Mouse (Mus musculus): ENCODE measurements at regions not wholly inside any gene's neighbourhood (a gene's known extent, or its start where the extent isn't known, plus 50 kb on each side); places are given as distances from the start of the nearest gene placed in this dataset.
A peak's percentile ranks its signal among the peaks of the same experiment; 100 is the strongest.

DNA sequence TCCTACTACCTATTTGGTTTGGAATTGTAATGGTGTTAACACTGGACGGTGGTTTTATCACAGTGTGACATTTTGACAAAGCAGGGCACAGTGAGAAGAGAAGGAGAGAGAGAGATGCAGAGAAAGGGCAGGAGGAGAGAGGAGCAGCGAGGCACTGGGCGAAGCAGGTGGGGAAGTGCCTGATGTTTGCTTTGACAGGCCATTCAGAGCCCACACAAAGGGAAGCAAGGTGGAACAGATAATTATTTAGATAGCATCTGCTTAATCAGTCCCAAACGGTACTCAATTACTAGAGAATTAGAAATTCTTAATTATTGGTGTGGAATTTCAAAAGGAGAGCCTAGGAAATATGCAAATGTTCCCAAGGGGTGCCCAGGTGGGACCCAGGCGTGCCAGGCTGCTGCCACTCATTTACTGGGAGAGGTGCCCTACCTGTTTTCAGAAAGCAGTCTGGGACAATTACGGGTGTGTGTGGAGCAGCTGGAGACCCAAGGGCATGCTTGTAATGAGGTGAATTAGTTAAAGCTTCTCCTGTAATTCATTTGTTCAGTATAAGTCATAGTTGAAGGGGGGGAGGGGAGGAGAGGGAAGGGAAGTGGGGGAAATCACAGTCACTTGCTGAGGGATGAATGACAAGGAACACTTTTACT, 86.9 kb downstream of the Thnsl2 start:
- WGBS, result 40% methylated on average over 6 of the region's 6 CpGs
- Histone ChIP-seq H3K36me3 (no peaks in the 10 kb centered on the region), H3K9ac (no peak overlapping the region), H3K27me3 (no peaks in the 10 kb centered on the region), H3K4me3 (no peak overlapping the region), H3K9me3 (no peaks in the 10 kb centered on the region), H3K4me2 (no peak overlapping the region), H3K4me1 (0 out of 2 replicates have a peak, but pooled peaks cover 5% of the 10 kb centered on the region), H3K27ac (no peak overlapping the region)
- no peak for ATAC-seq (ENCODE audit: insufficient number of reproducible peaks, low FRiP score, low TSS enrichment, low read depth)

DNA sequence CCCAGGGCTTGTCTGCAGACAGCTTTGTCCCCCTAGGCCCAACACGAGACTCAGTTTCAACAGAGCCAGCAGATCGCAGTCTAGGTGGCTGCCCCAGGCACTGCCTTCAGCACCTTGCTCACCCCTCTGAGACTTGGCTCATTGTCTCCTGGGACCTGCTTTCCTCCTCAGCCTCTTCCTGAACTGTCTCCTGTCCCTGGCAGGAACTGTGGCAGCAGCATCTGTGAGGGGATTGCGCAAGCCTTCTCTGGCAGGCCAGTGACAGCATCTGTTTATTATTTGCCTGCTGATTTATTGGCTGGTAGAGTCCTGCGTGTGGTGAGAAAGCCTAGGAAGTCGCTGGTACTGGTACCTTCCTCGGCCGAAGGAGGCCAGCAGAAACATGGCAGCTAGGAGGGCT, 84.1 kb downstream of the Thnsl2 start:
- Histone ChIP-seq H3K27me3 (no peaks in the 10 kb centered on the region), H3K27ac (no peak overlapping the region), H3K4me1 (0 out of 2 replicates have a peak, but pooled peaks cover 5% of the 10 kb centered on the region), H3K9me3 (no peaks in the 10 kb centered on the region), H3K4me3 (no peak overlapping the region), H3K9ac (no peak overlapping the region), H3K36me3 (no peaks in the 10 kb centered on the region), H3K4me2 (no peak overlapping the region)
- 19% methylated on average over 7 of the region's 7 CpGs for WGBS
- ATAC-seq (ENCODE audit: insufficient number of reproducible peaks, low FRiP score, low TSS enrichment, low read depth), result no peak

GRCm38 (mm10) chr6:71062980-71063379, 81.3 kb downstream of the Thnsl2 start:
- H3K9ac ChIP-seq, result no peak overlapping the region
- no peaks in the 10 kb centered on the region for H3K27me3 ChIP-seq
- no peak for ATAC-seq (ENCODE audit: insufficient number of reproducible peaks, low FRiP score, low TSS enrichment, low read depth)
- no peak overlapping the region for H3K27ac ChIP-seq
- no peaks in the 10 kb centered on the region for H3K36me3 ChIP-seq
- H3K4me1 ChIP-seq, result 0 out of 2 replicates have a peak, but pooled peaks cover 5% of the 10 kb centered on the region
- no peak overlapping the region for H3K4me2 ChIP-seq
- no peak overlapping the region for H3K4me3 ChIP-seq
- no peaks in the 10 kb centered on the region for H3K9me3 ChIP-seq
- 78% methylated on average over 4 of the region's 4 CpGs for WGBS

GRCm38 (mm10) chr6:71065428-71065827, 78.8 kb downstream of the Thnsl2 start:
- Histone ChIP-seq H3K4me2 (no peak overlapping the region), H3K36me3 (no peaks in the 10 kb centered on the region), H3K27me3 (no peaks in the 10 kb centered on the region), H3K4me3 (no peak overlapping the region), H3K4me1 (no peaks in the 10 kb centered on the region), H3K9me3 (no peaks in the 10 kb centered on the region), H3K27ac (no peak overlapping the region), H3K9ac (no peak overlapping the region)
- 47% methylated on average over 6 of the region's 6 CpGs for WGBS
- ATAC-seq (ENCODE audit: insufficient number of reproducible peaks, low FRiP score, low TSS enrichment, low read depth), result no peak

GRCm38 (mm10) chr6:71069229-71069628, 75.0 kb downstream of the Thnsl2 start:
- Histone ChIP-seq H3K27me3 (no peaks in the 10 kb centered on the region), H3K4me2 (no peak overlapping the region), H3K9me3 (no peaks in the 10 kb centered on the region), H3K9ac (no peak overlapping the region), H3K27ac (no peak overlapping the region; the same call in 1 of the 2 replicates), H3K36me3 (no peaks in the 10 kb centered on the region), H3K4me1 (peaks cover under 1% of the 10 kb centered on the region; the same call in 1 of the 2 replicates), H3K4me3 (no peak overlapping the region)
- no peak for ATAC-seq (ENCODE audit: insufficient number of reproducible peaks, low FRiP score, low TSS enrichment, low read depth)
- WGBS, result 18% methylated on average over 4 of the region's 4 CpGs

- WGBS, result 10% methylated on average over 5 of the region's 5 CpGs
- H3K36me3 ChIP-seq, result no peaks in the 10 kb centered on the region
- H3K4me1 ChIP-seq, result peaks cover 6% of the 10 kb centered on the region; the same call in 1 of the 2 replicates
- ATAC-seq (ENCODE audit: insufficient number of reproducible peaks, low FRiP score, low TSS enrichment, low read depth), result peak; percentile 80
- H3K9ac ChIP-seq, result no peak overlapping the region
- H3K27ac ChIP-seq, result peak overlapping the region; percentile 65; the same call in 1 of the 2 replicates
- H3K4me3 ChIP-seq, result no peak overlapping the region
- no peaks in the 10 kb centered on the region for H3K27me3 ChIP-seq
- no peak overlapping the region for H3K4me2 ChIP-seq
- H3K9me3 ChIP-seq, result no peaks in the 10 kb centered on the region
Observed at GRCm38 (mm10) chr6:71074789-71075191, 69.4 kb downstream of the Thnsl2 start.

Measured in limb, embryonic 15.5 days (tissue).